Mouse (Mus musculus): Measurements from ENCODE around the gene Myom1. TPM values are rescaled to one million over a fixed set of nuclear protein-coding genes. Genes with fewer than 3 reads are reported as not detected.

The Myom1 gene
- total RNA-seq, 2 experiments from 2014 or later: 1.6 to 2.2 TPM

DNA sequence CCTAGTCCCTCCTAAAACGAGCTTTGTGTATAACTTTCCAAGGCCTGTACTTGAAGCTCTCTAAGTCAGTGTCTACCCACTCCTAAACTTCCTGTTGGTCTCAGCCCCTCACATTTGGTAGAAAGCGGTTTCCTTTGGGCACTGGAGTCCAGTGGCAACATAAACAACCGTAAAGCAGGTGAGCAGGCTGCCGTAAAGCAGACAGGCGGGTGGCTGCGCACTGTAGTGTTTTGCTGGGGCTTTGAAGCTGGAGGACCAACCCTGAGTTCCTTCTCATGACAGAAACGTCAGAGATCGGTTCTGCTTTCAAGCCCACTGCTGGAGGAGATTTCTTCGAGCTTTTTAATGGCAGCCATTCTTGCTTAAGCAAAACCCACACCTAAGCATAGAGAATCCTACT, 9.8 kb upstream of the Myom1 start:
- no peak overlapping the region for H3K4me3 ChIP-seq
- no peak for DNase-seq (ENCODE audit: extremely low spot score in 1 of 2, low spot score in 2 of 2)
- TF ChIP-seq CTCF (IDR thresholded peaks at IDR 0.05): no peak
- no peak overlapping the region; the same call in 1 of the 2 replicates for H3K27ac ChIP-seq
- intact Hi-C loops (cut with DNase I): no loop called here

DNA sequence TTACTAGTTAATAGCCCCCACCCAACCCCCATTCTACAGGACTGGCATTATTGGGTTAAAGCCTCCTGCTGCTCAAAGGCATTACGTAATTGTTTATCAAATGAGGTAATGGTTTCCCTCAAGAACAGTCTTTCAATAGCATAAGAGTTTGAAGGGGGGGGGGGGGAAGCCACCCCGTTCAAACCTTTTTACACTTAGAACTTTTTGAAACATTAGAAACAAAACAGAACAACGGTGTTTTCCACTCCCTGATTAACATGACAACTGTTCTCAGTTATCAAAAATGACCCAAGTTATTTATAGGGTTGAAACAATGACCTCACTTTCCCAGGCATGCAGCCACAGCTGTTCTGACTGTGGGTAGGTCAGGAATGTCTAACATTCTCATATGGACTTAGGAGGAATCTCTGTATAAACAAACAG, 9.0 kb upstream of the Myom1 start:
- Histone ChIP-seq H3K4me3 (no peak overlapping the region), H3K27ac (peak overlapping the region; percentile 41; the same call in 1 of the 2 replicates)
- no peak for TF ChIP-seq CTCF (IDR thresholded peaks at IDR 0.05)
- intact Hi-C loops (cut with DNase I): no loop called here
- DNase-seq (ENCODE audit: extremely low spot score in 1 of 2, low spot score in 2 of 2): no peak

DNA sequence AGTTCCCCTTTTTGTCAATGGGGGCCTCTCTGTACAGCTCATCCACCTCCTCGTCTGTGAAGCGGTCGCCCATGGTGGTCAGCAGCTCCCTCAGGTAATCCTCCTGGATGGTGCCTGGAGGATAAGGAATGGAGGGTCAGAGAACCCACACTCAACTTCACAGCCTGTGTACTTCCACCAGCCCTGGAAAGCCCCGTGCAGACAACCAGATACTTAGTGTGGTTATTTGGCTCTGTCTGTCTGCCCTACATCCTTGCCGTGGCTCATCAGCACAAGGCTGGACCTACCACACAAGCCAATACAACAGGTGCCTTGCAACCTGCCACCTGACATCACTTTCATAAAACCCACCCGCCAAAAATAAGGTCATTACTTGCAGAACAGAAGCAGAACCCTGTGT, 7.8 kb upstream of the Myom1 start:
- Histone ChIP-seq H3K27ac (no peak overlapping the region), H3K4me3 (no peak overlapping the region)
- no peak for TF ChIP-seq CTCF (IDR thresholded peaks at IDR 0.05)
- intact Hi-C loops (cut with DNase I): no loop called here
- no peak for DNase-seq (ENCODE audit: extremely low spot score in 1 of 2, low spot score in 2 of 2)

DNA sequence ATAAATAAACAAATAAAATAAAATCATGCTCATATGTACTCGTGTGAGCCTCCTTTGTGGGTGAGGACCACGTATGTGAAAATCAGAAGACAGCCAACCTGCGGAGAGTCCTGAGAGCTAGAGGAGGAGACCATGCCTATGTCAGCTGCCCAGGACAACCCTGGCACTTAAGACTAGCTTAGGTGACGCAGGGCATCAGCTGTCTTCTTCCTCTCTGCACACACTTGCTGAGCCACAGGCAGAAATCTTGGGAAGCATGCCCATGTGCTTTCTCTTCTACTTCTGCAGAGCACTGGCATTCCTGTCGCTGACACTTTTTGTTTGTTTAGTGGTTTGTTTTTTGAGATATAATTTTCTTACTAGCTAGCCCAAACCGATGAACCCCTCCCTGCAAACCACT, 6.9 kb upstream of the Myom1 start:
- no peak for TF ChIP-seq CTCF (IDR thresholded peaks at IDR 0.05)
- DNase-seq (ENCODE audit: extremely low spot score in 1 of 2, low spot score in 2 of 2): no peak
- no peak overlapping the region for H3K27ac ChIP-seq
- H3K4me3 ChIP-seq: no peak overlapping the region
- intact Hi-C loops (cut with DNase I): no loop called here

DNA sequence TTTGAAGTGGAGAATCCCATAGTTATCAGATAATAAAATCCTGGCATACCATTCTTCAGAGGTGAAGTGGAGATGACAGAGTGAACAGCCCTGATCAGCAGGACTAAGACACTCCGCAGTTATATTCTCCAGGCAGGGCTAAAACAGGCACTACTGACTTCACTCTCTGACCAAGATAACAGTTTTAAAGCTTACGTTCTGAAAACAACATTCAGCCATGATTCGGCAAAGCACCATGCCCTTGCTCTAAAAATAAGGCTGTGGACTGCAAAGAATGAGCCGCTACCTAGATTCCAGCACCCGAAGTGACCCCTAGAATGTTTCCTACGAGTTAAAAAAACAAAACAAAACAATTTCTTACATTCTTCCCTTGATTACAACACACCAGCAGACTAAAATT, 4.6 kb upstream of the Myom1 start:
- intact Hi-C loops (cut with DNase I): no loop called here
- DNase-seq (ENCODE audit: extremely low spot score in 1 of 2, low spot score in 2 of 2): no peak
- no peak for TF ChIP-seq CTCF (IDR thresholded peaks at IDR 0.05)
- Histone ChIP-seq H3K4me3 (no peak overlapping the region), H3K27ac (no peak overlapping the region)

DNA sequence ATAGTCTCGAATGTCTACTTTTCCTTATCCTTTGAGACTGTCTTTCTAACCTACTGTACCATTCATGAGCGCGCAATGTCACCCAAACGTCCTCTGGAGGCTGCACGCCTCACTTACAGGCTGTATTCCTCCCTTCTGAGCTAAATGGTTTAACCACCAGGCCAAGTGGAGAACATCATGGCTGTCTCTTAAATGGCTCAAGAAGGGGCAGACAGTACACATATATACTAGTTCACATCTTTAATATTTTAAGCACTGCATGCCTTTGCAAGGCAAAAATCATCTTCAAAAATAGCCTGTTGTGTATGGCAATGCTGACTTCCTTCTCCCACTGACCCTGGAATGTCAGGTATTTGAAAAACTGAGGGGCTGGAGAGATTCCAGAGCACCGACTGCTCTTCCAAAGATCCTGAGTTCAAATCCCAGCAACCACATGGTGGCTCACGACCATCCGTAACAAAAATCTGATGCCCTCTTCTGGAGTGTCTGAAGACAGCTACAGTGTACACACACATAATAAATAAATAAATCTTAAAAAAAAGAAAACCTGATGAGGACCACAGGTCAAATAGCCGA, 3.9 kb upstream of the Myom1 start:
- no peak for DNase-seq (ENCODE audit: extremely low spot score in 1 of 2, low spot score in 2 of 2)
- intact Hi-C loops (cut with DNase I): no loop called here
- Histone ChIP-seq H3K4me3 (no peak overlapping the region), H3K27ac (no peak overlapping the region)
- no peak for TF ChIP-seq CTCF (IDR thresholded peaks at IDR 0.05)

DNA sequence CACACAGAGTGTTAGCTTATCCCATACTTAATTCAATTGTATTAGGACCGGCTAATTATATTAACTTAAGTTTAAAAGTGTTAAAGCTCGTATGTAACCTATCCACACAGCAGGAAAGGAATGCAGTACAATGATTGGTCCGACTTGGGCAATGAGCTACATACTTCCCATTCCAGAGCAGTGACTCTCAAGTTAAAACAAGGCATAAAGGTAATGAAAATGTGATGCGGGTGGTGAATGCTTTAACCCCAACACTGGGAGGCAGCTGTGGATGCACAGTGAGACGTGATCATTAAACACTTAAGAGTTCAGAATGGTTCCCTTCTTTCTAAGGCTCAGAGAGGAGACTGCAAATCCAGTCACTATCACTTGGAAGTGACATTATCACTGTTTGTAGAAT, 3.2 kb upstream of the Myom1 start:
- intact Hi-C loops (cut with DNase I): no loop called here
- no peak for TF ChIP-seq CTCF (IDR thresholded peaks at IDR 0.05)
- H3K27ac ChIP-seq: no peak overlapping the region
- DNase-seq (ENCODE audit: extremely low spot score in 1 of 2, low spot score in 2 of 2): no peak
- H3K4me3 ChIP-seq: no peak overlapping the region

- intact Hi-C loops (cut with DNase I): loop anchor here (5.0 kb wide), 1 partner anchor 232 kb away; no protein-coding TSS in a partner anchor
- no peak for DNase-seq (ENCODE audit: extremely low spot score in 1 of 2, low spot score in 2 of 2)
- TF ChIP-seq CTCF (IDR thresholded peaks at IDR 0.05): no peak
- Histone ChIP-seq H3K4me3 (no peak overlapping the region), H3K27ac (no peak overlapping the region)
Measured at GRCm38 (mm10) chr17:71000255-71000654, 2.2 kb upstream of the Myom1 start.

GRCm38 (mm10) chr17:71001067-71001466, 1.4 kb upstream of the Myom1 start:
- Histone ChIP-seq H3K27ac (peak overlapping the region; percentile 100; the same call in 1 of the 2 replicates), H3K4me3 (peak overlapping the region; percentile 61)
- no peak for DNase-seq (ENCODE audit: extremely low spot score in 1 of 2, low spot score in 2 of 2)
- TF ChIP-seq CTCF (IDR thresholded peaks at IDR 0.05): no peak
- intact Hi-C loops (cut with DNase I): loop anchor here (5.0 kb wide), 1 partner anchor 231 kb away; no protein-coding TSS in a partner anchor

DNA sequence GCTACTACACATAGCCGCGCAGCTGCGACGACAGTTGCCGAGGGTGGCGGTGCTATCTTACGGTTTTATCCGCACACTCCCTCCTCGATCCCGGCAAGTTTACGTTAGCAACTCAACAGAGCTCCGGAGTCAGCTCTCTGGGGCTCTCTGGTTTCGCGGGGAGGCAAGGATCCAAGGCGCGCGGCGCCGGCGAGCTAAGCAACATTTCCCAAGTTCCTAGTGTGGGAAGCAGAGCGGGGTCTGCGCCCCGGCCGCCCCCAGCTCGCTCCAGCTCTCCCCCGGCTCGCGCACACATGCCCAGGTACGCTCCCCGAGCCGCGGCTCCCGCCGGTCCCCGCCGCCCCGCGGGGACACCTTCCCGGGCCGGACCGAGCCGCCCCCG, 743 bp upstream of the Myom1 start:
- Histone ChIP-seq H3K4me3 (peak overlapping the region; percentile 61), H3K27ac (peak overlapping the region; percentile 100)
- no peak for TF ChIP-seq CTCF (IDR thresholded peaks at IDR 0.05)
- intact Hi-C loops (cut with DNase I): loop anchor here (1.0 to 5.0 kb wide), 3 partner anchors 11 to 231 kb away; partner anchors contain the start of gene Lpin2
- peak in 1 of 2 experiments; percentile 46 for DNase-seq (ENCODE audit: extremely low spot score in 1 of 2, low spot score in 2 of 2)

GRCm38 (mm10) chr17:71002744-71003094, 286 bp downstream of the Myom1 start, which contains the start of gene Myl12a:
Gene Myl12a (minus strand): TSS chr17:71002878.
- H3K4me3 ChIP-seq: peak within 1 kb of the TSS; percentile 61
- intact Hi-C loops (cut with DNase I): loop anchor here (1.0 to 5.0 kb wide), 3 partner anchors 12 to 230 kb away; partner anchors contain the start of gene Lpin2
- H3K27ac ChIP-seq: peak within 1 kb of the TSS; percentile 100
- no peak for TF ChIP-seq CTCF (IDR thresholded peaks at IDR 0.05)
- no peak for DNase-seq (ENCODE audit: extremely low spot score in 1 of 2, low spot score in 2 of 2)

DNA sequence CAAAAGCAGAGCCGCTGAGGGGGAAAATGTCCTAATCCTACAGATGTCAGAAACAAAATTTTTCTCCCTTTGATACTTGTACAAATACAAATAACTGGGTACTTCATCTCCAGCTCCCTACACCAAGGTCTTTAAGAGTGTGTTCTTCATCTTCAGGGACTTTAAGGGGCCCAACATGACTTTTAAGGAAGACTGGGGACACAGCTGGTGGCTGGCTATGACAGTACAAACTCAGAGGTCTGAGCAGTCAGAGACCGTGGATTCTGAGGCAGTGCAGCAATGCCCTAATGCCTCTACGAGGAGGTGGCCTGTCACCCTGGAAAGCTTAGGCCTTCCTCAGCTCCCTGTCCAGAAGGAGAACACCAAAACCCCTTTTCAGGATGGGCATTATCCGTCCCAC, 679 bp downstream of the Myom1 start:
- H3K4me3 ChIP-seq: peak overlapping the region; percentile 61; the same call in 1 of the 2 replicates
- no peak for DNase-seq (ENCODE audit: extremely low spot score in 1 of 2, low spot score in 2 of 2)
- TF ChIP-seq CTCF (IDR thresholded peaks at IDR 0.05): no peak; the same call in 1 of the 2 replicates
- H3K27ac ChIP-seq: peak overlapping the region; percentile 100; the same call in 1 of the 2 replicates
- intact Hi-C loops (cut with DNase I): loop anchor here (2.0 to 5.0 kb wide), 2 partner anchors 180 to 229 kb away; partner anchors contain the start of gene Lpin2

- H3K4me3 ChIP-seq: no peak overlapping the region
- no peak overlapping the region for H3K27ac ChIP-seq
- DNase-seq (ENCODE audit: extremely low spot score in 1 of 2, low spot score in 2 of 2): no peak
- intact Hi-C loops (cut with DNase I): loop anchor here (2.0 to 5.0 kb wide), 2 partner anchors 179 to 229 kb away; partner anchors contain the start of gene Lpin2
- TF ChIP-seq CTCF (IDR thresholded peaks at IDR 0.05): no peak
Measured at GRCm38 (mm10) chr17:71003721-71004120, 1.3 kb downstream of the Myom1 start.
